Mouse (Mus musculus): ENCODE results near the gene Hsd17b1. TPM values are rescaled to one million over a fixed set of nuclear protein-coding genes. Genes with fewer than 3 reads are reported as not detected.

The Hsd17b1 gene
- polyA plus RNA-seq, 1 experiment from 2014 or later = not detected

Small RNA genes lying within 50 kb of the gene (microRNA-seq; reads per million reads assigned to microRNA genes)
- 2.1 reads per million, percentile 2 among the genes with 10 or more reads in this experiment for gene Mir6928

Other genes with a start within 250 kb of the Hsd17b1 start
- gene Stat5b, start 227.7 kb upstream of the Hsd17b1 start, polyA plus RNA-seq (2015; fragmentation: Nextera tagmentation; extraction: Ambion mirVana) = 25.3 and 34.6 TPM in 2 replicates
- 6.1 and 11.9 TPM in 2 replicates for gene Stat5a, start 219.1 kb upstream of the Hsd17b1 start, polyA plus RNA-seq (2015; fragmentation: Nextera tagmentation; extraction: Ambion mirVana)
- gene Stat3, start 138.9 kb upstream of the Hsd17b1 start, polyA plus RNA-seq (2015; fragmentation: Nextera tagmentation; extraction: Ambion mirVana) = 50.6 and 60.8 TPM in 2 replicates
- 429 and 457 TPM in 2 replicates for gene Cavin1, start 107.5 kb upstream of the Hsd17b1 start, polyA plus RNA-seq (2015; fragmentation: Nextera tagmentation; extraction: Ambion mirVana)
- 54.1 and 54.4 TPM in 2 replicates for gene Atp6v0a1, start 69.0 kb upstream of the Hsd17b1 start, polyA plus RNA-seq (2015; fragmentation: Nextera tagmentation; extraction: Ambion mirVana)
- 11.6 and 16.3 TPM in 2 replicates for gene Naglu, start 8.4 kb upstream of the Hsd17b1 start, polyA plus RNA-seq (2015; fragmentation: Nextera tagmentation; extraction: Ambion mirVana)
- 26.6 and 29.0 TPM in 2 replicates for gene Coasy, start 4.2 kb downstream of the Hsd17b1 start, polyA plus RNA-seq (2015; fragmentation: Nextera tagmentation; extraction: Ambion mirVana)
- gene Mlx, start 8.9 kb downstream of the Hsd17b1 start, polyA plus RNA-seq (2015; fragmentation: Nextera tagmentation; extraction: Ambion mirVana) = 34.5 and 38.8 TPM in 2 replicates
- 16.6 and 20.0 TPM in 2 replicates for gene Psmc3ip, start 17.0 kb downstream of the Hsd17b1 start, polyA plus RNA-seq (2015; fragmentation: Nextera tagmentation; extraction: Ambion mirVana)
- 15.3 and 18.2 TPM in 2 replicates for gene Retreg3, start 41.5 kb downstream of the Hsd17b1 start, polyA plus RNA-seq (2015; fragmentation: Nextera tagmentation; extraction: Ambion mirVana)
- gene Tubg1, start 41.5 kb downstream of the Hsd17b1 start, polyA plus RNA-seq (2015; fragmentation: Nextera tagmentation; extraction: Ambion mirVana) = 62.1 and 71.6 TPM in 2 replicates
- gene Tubg2, start 77.5 kb downstream of the Hsd17b1 start, polyA plus RNA-seq (2015; fragmentation: Nextera tagmentation; extraction: Ambion mirVana) = 2.7 and 3.4 TPM in 2 replicates
- 0.50 and 0.85 TPM in 2 replicates for gene Cntnap1, start 92.1 kb downstream of the Hsd17b1 start, polyA plus RNA-seq (2015; fragmentation: Nextera tagmentation; extraction: Ambion mirVana)
- 10.5 and 13.6 TPM in 2 replicates for gene Plekhh3, start 92.9 kb downstream of the Hsd17b1 start, polyA plus RNA-seq (2015; fragmentation: Nextera tagmentation; extraction: Ambion mirVana)
- 0.28 and 0.38 TPM in 2 replicates for gene Ccr10, start 97.0 kb downstream of the Hsd17b1 start, polyA plus RNA-seq (2015; fragmentation: Nextera tagmentation; extraction: Ambion mirVana)
- gene Ezh1, start 148.1 kb downstream of the Hsd17b1 start, polyA plus RNA-seq (2015; fragmentation: Nextera tagmentation; extraction: Ambion mirVana) = 13.3 and 15.0 TPM in 2 replicates
- 196 and 210 TPM in 2 replicates for gene Ramp2, start 167.6 kb downstream of the Hsd17b1 start, polyA plus RNA-seq (2015; fragmentation: Nextera tagmentation; extraction: Ambion mirVana)
- 89.1 and 106 TPM in 2 replicates for gene Vps25, start 175.3 kb downstream of the Hsd17b1 start, polyA plus RNA-seq (2015; fragmentation: Nextera tagmentation; extraction: Ambion mirVana)
- 4.1 and 7.2 TPM in 2 replicates for gene Wnk4, start 182.2 kb downstream of the Hsd17b1 start, polyA plus RNA-seq (2015; fragmentation: Nextera tagmentation; extraction: Ambion mirVana)
- gene Cntd1, start 200.6 kb downstream of the Hsd17b1 start, polyA plus RNA-seq (2015; fragmentation: Nextera tagmentation; extraction: Ambion mirVana) = 0.61 and 0.68 TPM in 2 replicates
- 151 and 169 TPM in 2 replicates for gene Coa3, start 200.7 kb downstream of the Hsd17b1 start, polyA plus RNA-seq (2015; fragmentation: Nextera tagmentation; extraction: Ambion mirVana)
- gene Becn1, start 223.9 kb downstream of the Hsd17b1 start, polyA plus RNA-seq (2015; fragmentation: Nextera tagmentation; extraction: Ambion mirVana) = 114 and 145 TPM in 2 replicates
- 89.2 and 109 TPM in 2 replicates for gene Psme3, start 237.8 kb downstream of the Hsd17b1 start, polyA plus RNA-seq (2015; fragmentation: Nextera tagmentation; extraction: Ambion mirVana)
- gene Aoc2, start 246.7 kb downstream of the Hsd17b1 start, polyA plus RNA-seq (2015; fragmentation: Nextera tagmentation; extraction: Ambion mirVana) = 0.43 and 0.95 TPM in 2 replicates

Data from heart, embryonic 15.5 days (tissue).